Mouse (Mus musculus) thymus, postnatal 25 days (tissue): ENCODE data around the gene 1110065P20Rik.

Experiments
- DNase-seq: peaks from one replicate; pipeline ENCODE4 v3.0.0; 2022

1110065P20Rik gene

DNA sequence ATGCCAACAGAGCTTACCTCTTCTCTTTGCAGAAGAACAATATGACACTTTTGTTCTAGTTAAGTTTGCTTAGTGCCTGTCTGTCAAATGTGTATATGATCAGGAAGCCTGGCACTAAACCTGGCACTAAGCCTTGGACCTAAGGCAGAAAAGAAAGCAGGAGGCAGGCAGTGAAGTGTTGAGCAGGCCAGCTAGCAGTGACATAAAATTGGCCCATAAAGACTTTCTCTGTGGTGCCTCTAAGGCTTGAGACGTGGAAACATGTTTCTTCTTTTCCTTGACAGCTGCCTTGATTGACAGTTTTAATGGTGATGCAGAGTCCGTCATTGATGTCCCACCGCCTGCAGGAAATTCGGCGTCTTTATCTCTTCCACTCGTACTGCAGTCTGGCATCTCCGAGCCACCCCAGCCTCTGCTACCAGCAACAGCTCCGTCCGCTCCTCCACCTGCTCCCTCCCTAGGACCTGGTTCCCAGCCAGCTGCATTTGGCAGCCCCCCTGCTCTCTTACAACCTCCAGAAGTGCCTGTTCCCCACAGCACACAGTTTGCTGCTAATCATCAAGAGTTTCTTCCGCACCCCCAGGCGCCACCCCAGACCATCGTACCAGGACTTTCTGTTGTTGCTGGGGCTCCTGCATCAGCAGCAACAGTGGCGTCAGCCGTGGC, 12.8 kb downstream of the 1110065P20Rik start:
- DNase-seq: no peak

- DNase-seq: no peak
These were observed 18.2 kb downstream of the 1110065P20Rik start for GRCm38 (mm10) chr4:124832796-124833195.

DNA sequence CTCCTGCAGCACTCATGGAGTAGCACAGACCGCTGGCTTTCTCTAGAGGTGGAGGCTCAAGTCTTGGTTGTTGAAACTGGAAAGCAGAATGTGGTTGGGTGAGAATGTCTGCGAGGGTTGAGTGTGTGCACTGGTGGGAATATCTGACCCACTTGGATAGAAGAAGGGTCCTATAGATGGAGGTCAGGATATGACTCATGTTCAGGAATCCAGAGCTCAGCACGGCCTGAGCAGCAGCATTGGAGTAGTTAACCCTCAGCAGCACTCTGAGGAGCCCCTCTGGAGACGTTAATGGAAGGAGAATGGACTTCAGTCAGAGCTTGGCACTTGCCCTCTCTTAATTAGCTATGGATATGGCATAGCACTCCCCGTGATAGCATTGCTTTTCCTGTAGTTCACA, 21.3 kb downstream of the 1110065P20Rik start:
- DNase-seq: no peak

GRCm38 (mm10) chr4:124825371-124825965, 25.5 kb downstream of the 1110065P20Rik start:
- no peak for DNase-seq

- DNase-seq: no peak
These were observed 26.0 kb downstream of the 1110065P20Rik start for GRCm38 (mm10) chr4:124824967-124825366.

- DNase-seq: no peak
These were observed 32.2 kb downstream of the 1110065P20Rik start for GRCm38 (mm10) chr4:124818832-124819231.

DNA sequence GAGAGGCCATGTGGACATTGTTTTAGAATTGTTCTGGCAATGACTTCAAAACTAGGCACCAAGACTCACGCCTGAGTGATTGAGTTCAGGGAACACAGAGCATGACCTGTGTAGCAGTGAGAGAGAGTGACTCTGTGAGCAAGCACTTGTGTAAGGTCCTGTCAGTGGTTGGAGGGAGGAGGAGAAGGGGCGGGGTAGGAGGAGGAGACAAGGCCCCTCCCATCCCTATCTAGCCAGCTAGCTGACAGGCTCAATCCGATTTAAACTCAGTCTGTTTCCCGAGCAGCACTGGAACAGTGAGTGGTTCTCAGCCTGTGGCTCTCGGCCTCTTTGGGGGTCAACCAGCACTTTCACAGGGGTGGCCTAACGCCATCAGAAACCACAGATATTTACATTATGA, 33.2 kb downstream of the 1110065P20Rik start:
- DNase-seq: no peak

GRCm38 (mm10) chr4:124815901-124816300, 35.1 kb downstream of the 1110065P20Rik start:
- DNase-seq: no peak

GRCm38 (mm10) chr4:124811347-124811975, 39.5 kb downstream of the 1110065P20Rik start:
- DNase-seq: no peak

GRCm38 (mm10) chr4:124810056-124810455, 40.9 kb downstream of the 1110065P20Rik start:
- DNase-seq: no peak

DNA sequence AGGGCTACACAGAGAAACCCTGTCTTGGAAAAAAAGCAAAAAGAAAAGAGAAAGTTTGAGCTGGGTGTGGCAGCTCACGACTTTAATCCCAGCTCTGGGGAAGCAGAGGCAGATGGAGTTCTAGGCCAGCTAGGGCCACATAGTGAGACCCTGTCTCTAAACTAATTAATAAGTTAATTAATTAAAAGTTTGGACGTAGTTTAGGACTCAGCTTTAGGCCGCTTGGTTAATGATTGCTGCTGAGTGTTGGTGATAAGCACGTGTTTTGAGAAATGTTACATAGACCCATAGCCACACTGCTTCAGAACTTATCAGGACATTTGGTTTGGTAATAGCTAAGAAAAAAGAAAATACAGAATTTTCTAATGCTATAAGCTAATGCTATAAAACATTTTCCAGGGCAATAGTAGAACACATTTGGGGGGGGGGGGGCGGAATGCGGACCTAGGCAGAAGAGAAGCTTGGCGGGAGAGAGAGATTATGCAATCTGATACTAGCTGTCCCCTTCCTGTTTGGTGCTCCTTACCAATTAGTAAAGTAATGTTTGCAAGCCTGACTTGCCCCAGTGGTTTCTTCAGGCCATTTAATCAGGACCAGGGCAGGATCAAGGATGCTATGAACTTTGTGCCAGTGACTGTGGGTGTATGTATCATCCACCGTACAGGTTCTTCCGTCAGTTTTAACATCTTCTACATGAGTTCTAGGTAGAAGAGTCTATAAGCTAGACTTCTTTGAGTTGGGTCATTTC, 41.7 kb downstream of the 1110065P20Rik start:
- no peak for DNase-seq

- no peak for DNase-seq
These were observed 42.5 kb downstream of the 1110065P20Rik start for GRCm38 (mm10) chr4:124808511-124808910.

GRCm38 (mm10) chr4:124803406-124803805, 47.6 kb downstream of the 1110065P20Rik start:
- no peak for DNase-seq

- peak; percentile 97 for DNase-seq
These were observed 48.4 kb downstream of the 1110065P20Rik start for GRCm38 (mm10) chr4:124802309-124803260.

DNA sequence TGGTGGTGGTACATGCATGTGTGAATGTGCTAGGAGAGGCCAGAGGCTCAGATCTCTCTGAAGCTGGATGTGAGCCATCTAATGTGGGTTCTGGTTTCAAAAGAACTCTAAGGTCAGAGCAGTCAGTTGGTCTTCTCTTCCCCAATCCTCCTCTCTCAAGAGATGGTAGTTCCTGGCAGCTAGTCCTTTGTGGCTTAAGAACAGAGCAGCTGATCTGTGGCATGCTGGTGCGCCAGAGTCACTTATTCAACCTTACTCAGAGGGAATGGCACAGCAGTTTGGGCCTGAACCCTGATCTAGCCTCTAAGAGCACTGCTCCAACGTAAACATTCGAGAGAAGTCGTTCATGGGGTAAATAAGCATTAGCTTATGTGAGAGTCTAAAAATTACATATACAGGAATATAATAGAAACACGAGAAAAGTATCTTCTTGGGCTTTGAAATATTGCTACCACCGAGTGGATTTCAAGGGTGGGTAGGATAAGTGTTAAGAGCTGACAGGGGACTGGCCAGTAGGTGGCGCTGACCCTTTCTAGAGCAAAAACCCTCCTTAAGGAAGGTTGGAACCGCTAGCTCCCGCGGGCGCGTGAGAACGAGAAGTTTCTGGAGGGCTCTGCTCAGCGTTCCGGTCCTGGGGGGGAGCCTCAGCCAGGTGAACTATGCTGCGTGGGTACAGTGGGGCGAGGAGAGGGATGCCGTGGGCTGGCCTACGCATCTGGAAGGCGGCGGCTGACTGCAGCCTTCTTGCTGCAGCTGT, 49.3 kb downstream of the 1110065P20Rik start, which contains the start of gene Mtf1:
TSS of gene Mtf1 (plus strand) at position 553 of the 757 bp plus-strand sequence.
- peak; percentile 87 for DNase-seq
